Mouse (Mus musculus): ENCODE results near the gene Atp9a. TPM values are rescaled to one million over a fixed set of nuclear protein-coding genes. Genes with fewer than 3 reads are reported as not detected.
A peak's percentile ranks its signal among the peaks of the same experiment; 100 is the strongest.

The Atp9a gene
- polyA plus RNA-seq, 1 experiment from 2014 or later: 29.5 TPM

DNA sequence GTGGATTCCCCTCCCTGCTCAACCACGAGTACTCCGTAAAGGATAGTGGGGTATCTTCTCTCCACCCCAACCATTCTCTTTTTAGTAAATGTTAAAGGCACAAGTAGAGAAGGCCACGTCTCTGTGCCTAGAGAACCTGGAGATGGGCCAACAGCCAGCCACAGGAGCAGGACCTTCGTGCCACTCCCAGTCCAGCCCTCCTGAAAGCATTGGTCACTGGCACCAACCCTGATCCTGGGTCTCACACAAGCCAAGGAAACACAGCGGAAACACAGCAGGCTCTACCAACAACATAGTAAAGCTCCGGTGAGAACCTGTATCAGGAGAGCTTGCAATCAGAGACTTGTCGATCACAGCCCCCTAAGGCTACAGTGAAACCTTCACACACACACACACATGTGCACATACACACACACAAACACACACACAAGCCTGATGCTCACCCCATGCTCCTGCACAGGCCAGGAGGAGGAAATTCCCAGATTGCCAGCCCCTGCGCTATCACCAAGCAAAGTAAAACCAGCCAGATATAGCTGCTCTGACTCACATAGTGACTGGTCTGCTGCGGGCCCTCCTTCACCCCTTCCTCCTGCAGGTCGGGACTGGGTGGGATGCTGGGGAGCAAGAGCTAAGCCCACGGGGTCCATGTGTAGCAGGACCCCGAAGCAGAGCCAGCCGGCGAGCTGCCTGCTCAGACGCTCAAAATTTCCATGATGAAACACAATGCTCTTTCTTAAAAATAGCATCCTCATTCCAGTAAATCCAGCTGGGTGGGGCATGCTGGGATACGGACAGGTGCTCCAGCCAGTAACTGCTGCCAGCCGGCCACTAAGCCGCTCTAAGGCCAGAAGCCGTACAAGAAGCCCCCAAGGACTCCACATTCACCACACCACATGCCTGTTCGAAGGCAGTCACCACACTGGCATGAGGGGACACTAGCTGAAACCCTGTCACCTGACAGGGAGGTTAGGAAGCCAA, 29.7 kb downstream of the Atp9a start:
- in situ Hi-C loops (cut with MboI; ENCODE audit: low pct_unique_long_range_greater_than_20kb): no loop called here
- no peak for DNase-seq (ENCODE audit: low read depth, low spot score)
- no peaks in the 10 kb centered on the region for H3K27me3 ChIP-seq
- no peak for TF ChIP-seq CTCF (IDR thresholded peaks at IDR 0.05)
- ChIA-PET CTCF (no interaction called here), POLR2A (interaction anchor here (0.5 kb wide), 1 partner anchor 18 kb away, joined by 5 read pairs; no protein-coding TSS in a partner anchor)
- no peak for ATAC-seq

- no peak for TF ChIP-seq CTCF (IDR thresholded peaks at IDR 0.05)
- no peaks in the 10 kb centered on the region for H3K27me3 ChIP-seq
- DNase-seq (ENCODE audit: low read depth, low spot score) (no peak), ATAC-seq (no peak)
- ChIA-PET POLR2A (no interaction called here), CTCF (no interaction called here)
- in situ Hi-C loops (cut with MboI; ENCODE audit: low pct_unique_long_range_greater_than_20kb): no loop called here
Observed at GRCm38 (mm10) chr2:168710979-168711378, 31.2 kb downstream of the Atp9a start.

GRCm38 (mm10) chr2:168707766-168708165, 34.4 kb downstream of the Atp9a start:
- POLR2A ChIA-PET: no interaction called here
- in situ Hi-C loops (cut with MboI; ENCODE audit: low pct_unique_long_range_greater_than_20kb): no loop called here
- no peak for ATAC-seq
- CTCF ChIA-PET: no interaction called here
- no peak for TF ChIP-seq CTCF (IDR thresholded peaks at IDR 0.05)
- DNase-seq (ENCODE audit: low read depth, low spot score): no peak
- H3K27me3 ChIP-seq: no peaks in the 10 kb centered on the region

DNA sequence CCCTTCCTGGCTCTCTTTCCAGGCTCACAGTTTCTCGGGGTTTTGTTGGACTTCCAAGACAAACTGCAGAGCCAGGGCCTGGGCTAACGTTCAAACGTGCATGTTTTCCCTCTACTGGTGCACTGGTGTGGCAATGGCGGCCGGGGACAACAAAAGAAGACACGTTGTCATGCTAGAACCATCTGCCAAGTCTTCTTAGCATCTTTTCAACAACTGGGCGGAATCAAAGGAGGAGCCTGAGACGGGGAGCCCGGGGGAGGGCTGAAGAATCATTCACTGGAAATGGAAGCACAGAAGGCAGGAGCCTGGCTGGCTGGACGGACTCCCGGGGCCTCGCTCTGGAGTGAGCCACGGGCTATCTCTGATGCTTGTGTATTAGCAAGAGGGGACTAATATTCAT, 39.9 kb downstream of the Atp9a start:
- ChIA-PET POLR2A (no interaction called here), CTCF (no interaction called here)
- DNase-seq (ENCODE audit: low read depth, low spot score) (no peak), ATAC-seq (no peak)
- H3K27me3 ChIP-seq: no peaks in the 10 kb centered on the region
- TF ChIP-seq CTCF (IDR thresholded peaks at IDR 0.05): no peak
- in situ Hi-C loops (cut with MboI; ENCODE audit: low pct_unique_long_range_greater_than_20kb): no loop called here

GRCm38 (mm10) chr2:168695027-168695403, 47.2 kb downstream of the Atp9a start:
- POLR2A ChIA-PET: interaction anchor here (0.7 kb wide), 1 partner anchor 18 kb away, joined by 5 read pairs; no protein-coding TSS in a partner anchor
- H3K27me3 ChIP-seq: no peaks in the 10 kb centered on the region
- CTCF ChIA-PET: no interaction called here
- no peak for ATAC-seq
- DNase-seq (ENCODE audit: low read depth, low spot score): no peak
- no peak for TF ChIP-seq CTCF (IDR thresholded peaks at IDR 0.05)
- in situ Hi-C loops (cut with MboI; ENCODE audit: low pct_unique_long_range_greater_than_20kb): loop anchor here (25.0 kb wide), 1 partner anchor 167 kb away; no protein-coding TSS in a partner anchor

GRCm38 (mm10) chr2:168694379-168695026, 47.7 kb downstream of the Atp9a start:
- DNase-seq (ENCODE audit: low read depth, low spot score) (no peak), ATAC-seq (no peak)
- no peak for TF ChIP-seq CTCF (IDR thresholded peaks at IDR 0.05)
- in situ Hi-C loops (cut with MboI; ENCODE audit: low pct_unique_long_range_greater_than_20kb): loop anchor here (25.0 kb wide), 1 partner anchor 168 kb away; no protein-coding TSS in a partner anchor
- H3K27me3 ChIP-seq: no peaks in the 10 kb centered on the region
- CTCF ChIA-PET: no interaction called here
- POLR2A ChIA-PET: interaction anchor here (0.7 kb wide), 1 partner anchor 19 kb away, joined by 5 read pairs; no protein-coding TSS in a partner anchor

GRCm38 (mm10) chr2:168691774-168692173, 50.4 kb downstream of the Atp9a start:
- POLR2A ChIA-PET: no interaction called here
- in situ Hi-C loops (cut with MboI; ENCODE audit: low pct_unique_long_range_greater_than_20kb): loop anchor here (25.0 kb wide), 1 partner anchor 171 kb away; no protein-coding TSS in a partner anchor
- no peaks in the 10 kb centered on the region for H3K27me3 ChIP-seq
- no peak for ATAC-seq
- no peak for DNase-seq (ENCODE audit: low read depth, low spot score)
- CTCF ChIA-PET: interaction anchor here (0.8 to 1.3 kb wide), 3 partner anchors 8 to 51 kb away, joined by 3 to 7 read pairs (median 5); partner anchors contain the start of gene Atp9a
- TF ChIP-seq CTCF (IDR thresholded peaks at IDR 0.05): peak; percentile 80

DNA sequence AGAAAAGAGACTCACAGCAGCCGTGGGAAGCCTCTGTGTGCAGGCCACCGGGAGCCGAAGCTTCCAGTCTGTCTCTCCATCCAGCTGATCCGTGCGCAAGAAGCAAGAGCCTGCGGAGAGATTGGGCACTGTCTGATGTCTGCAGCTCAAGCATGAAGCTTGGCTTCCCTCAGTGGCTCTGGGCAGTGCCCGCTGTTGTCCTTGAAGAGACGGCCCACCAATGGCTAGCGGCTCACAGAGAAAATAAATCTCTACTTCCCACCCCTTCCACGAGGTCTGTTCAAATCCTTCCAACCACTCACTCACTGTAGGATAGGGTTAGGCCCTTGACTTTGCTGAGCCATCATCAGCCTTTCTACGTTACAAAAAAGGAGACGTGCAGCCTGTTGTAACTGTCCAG, 54.9 kb downstream of the Atp9a start:
- no peak for TF ChIP-seq CTCF (IDR thresholded peaks at IDR 0.05)
- ChIA-PET POLR2A (interaction anchor here (0.5 kb wide), 1 partner anchor 10 kb away, joined by 3 read pairs; no protein-coding TSS in a partner anchor), CTCF (no interaction called here)
- in situ Hi-C loops (cut with MboI; ENCODE audit: low pct_unique_long_range_greater_than_20kb): loop anchor here (25.0 kb wide), 1 partner anchor 175 kb away; no protein-coding TSS in a partner anchor
- no peaks in the 10 kb centered on the region for H3K27me3 ChIP-seq
- no peak for ATAC-seq
- no peak for DNase-seq (ENCODE audit: low read depth, low spot score)

DNA sequence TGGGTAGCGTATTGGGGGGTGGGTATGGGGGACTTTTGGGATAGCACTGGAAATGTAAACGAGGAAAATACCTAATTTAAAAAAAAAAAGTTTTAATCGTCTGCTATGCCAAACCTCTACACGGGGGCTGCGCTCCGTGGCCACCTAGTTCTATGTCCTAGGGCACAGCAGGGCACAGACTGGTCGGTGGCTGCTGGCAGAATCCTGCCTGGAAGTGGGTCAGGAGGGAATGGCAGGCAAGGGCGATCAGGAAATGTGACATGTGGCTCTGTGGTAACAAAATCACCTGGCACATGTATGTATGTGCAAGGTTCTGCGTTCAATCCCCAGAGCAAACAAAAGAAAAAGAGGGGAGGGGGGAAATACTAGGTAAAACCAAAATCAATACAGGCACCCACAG, 56.3 kb downstream of the Atp9a start:
- no peak for DNase-seq (ENCODE audit: low read depth, low spot score)
- in situ Hi-C loops (cut with MboI; ENCODE audit: low pct_unique_long_range_greater_than_20kb): loop anchor here (25.0 kb wide), 1 partner anchor 176 kb away; no protein-coding TSS in a partner anchor
- ChIA-PET CTCF (no interaction called here), POLR2A (no interaction called here)
- no peaks in the 10 kb centered on the region for H3K27me3 ChIP-seq
- TF ChIP-seq CTCF (IDR thresholded peaks at IDR 0.05): no peak
- no peak for ATAC-seq

DNA sequence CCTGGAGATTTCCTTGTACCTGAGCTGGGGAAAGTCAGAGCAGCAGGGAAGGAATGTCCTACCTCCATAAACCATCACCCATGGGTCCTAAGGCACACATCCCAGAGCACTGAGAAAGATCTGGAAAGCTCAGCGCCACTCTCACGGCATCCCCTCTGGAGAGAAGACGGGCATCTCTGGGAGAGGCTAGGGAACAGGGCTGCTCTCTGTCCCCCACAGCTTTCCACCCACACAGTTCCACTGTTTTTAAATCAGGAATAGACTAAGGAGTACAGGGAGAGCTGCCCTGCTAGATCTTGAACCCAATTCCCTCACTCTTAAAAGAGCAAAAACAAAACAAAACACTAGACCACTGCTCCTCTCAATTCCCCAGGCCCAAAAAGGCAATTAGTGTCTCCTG, 57.5 kb downstream of the Atp9a start:
- no peak for TF ChIP-seq CTCF (IDR thresholded peaks at IDR 0.05)
- ATAC-seq (no peak), DNase-seq (ENCODE audit: low read depth, low spot score) (no peak)
- H3K27me3 ChIP-seq: no peaks in the 10 kb centered on the region
- in situ Hi-C loops (cut with MboI; ENCODE audit: low pct_unique_long_range_greater_than_20kb): loop anchor here (25.0 kb wide), 1 partner anchor 178 kb away; no protein-coding TSS in a partner anchor
- ChIA-PET CTCF (interaction anchor here (1.0 kb wide), 1 partner anchor 20 kb away, joined by 3 read pairs; no protein-coding TSS in a partner anchor), POLR2A (no interaction called here)
